Mouse (Mus musculus): ENCODE data around the gene Ripor2. TPM values are rescaled to one million over a fixed set of nuclear protein-coding genes. Genes with fewer than 3 reads are reported as not detected.

Gene Ripor2
- polyA plus RNA-seq (2021; fragmentation: Nextera tagmentation), result 15.2 and 15.5 TPM in 2 replicates
- long read RNA-seq, experiment 1, full-length matches to known transcripts, result 31 of 117 reads
- long read RNA-seq, experiment 1, partial matches to known transcripts, result 32 of 117 reads
- long read RNA-seq, experiment 1, other reads (novel, unspliced or antisense), result 54 of 117 reads
- long read RNA-seq, experiment 2, partial matches to known transcripts, result 7 of 17 reads
- long read RNA-seq, experiment 2, other reads (novel, unspliced or antisense), result 8 of 17 reads

GRCm38 (mm10) chr13:24581833-24582232 is at the start of gene Ripor2:
Gene Ripor2 (plus strand): TSS chr13:24582189.

GRCm38 (mm10) chr13:24741028-24741427 is 159.0 kb downstream of the Ripor2 start, which contains the start of gene Armh2:
Gene Armh2 (plus strand): TSS chr13:24741232.

GRCm38 (mm10) chr13:24761403-24762227 is 179.6 kb downstream of the Ripor2 start, which contains the start of gene Gmnn:
Gene Gmnn (minus strand): TSS chr13:24761923.

Other genes with a start within 250 kb of the Ripor2 start
- gene Armh2, start 159.0 kb downstream of the Ripor2 start, polyA plus RNA-seq (2021; fragmentation: Nextera tagmentation), result 0.40 TPM in 1 of 2 replicates, not detected in the other
- 11.3 and 15.8 TPM in 2 replicates for gene Gmnn, start 179.7 kb downstream of the Ripor2 start, polyA plus RNA-seq (2021; fragmentation: Nextera tagmentation)
- gene BC005537, start 219.5 kb downstream of the Ripor2 start, polyA plus RNA-seq (2021; fragmentation: Nextera tagmentation), result 9.6 and 13.2 TPM in 2 replicates
- 260 and 285 TPM in 2 replicates for gene Acot13, start 249.4 kb downstream of the Ripor2 start, polyA plus RNA-seq (2021; fragmentation: Nextera tagmentation)
- 16.9 and 19.1 TPM in 2 replicates for gene Tdp2, start 249.5 kb downstream of the Ripor2 start, polyA plus RNA-seq (2021; fragmentation: Nextera tagmentation)

All from left cerebral cortex, adult 6 months (tissue).